Mouse (Mus musculus) large intestine, adult 2 months (tissue): ENCODE data around the gene Zfp965. TPM values are rescaled to one million over a fixed set of nuclear protein-coding genes. Genes with fewer than 3 reads are reported as not detected.
"Not testable (repeated sequence)": the region's sequence is repeated elsewhere in the genome, so short reads cannot be mapped to it uniquely, and the experiment has no call there.

ENCODE experiments used
- DNase-seq: peaks from one replicate; pipeline ENCODE4 v3.0.0-alpha.2; 2012; ENCODE audit warnings: low read depth, low spot score
- WGBS: fragments of 180-500 bp; shearing (Covaris S2); methylation state at CpG from one replicate; pipeline ENCODE4 v1.1.7; 2018; 5-methylcytosine and 5-hydroxymethylcytosine counted together
- polyA plus RNA-seq: library from polyadenylated mRNA; depleted of rRNA; stranded (reverse); fragments of >200 nt; gene quantifications from 2 replicates; pipeline ENCODE4 v1.2.3, GENCODE M21; 2012; rRNA removed

The Zfp965 gene
- 0.26 and 0.43 TPM in 2 replicates for polyA plus RNA-seq

DNA sequence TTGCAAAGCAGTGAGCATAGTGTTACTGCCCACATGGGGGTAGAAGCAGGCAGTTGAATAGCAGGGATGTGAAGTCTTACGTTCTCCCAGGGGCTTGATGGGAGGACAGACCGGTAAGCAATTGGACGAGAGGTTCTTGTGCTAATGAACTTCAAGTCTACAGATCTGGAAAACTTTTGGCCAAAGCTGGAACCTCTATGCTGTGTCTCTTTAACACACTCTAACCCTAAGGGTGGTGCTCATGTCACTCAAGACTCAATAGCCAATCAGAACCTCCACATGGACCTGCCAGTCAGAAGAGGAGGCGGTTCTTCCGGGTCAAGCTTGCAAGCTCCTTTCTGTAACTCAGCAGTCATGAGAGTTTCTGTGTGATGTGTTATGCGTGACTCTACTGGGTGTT, at the start of gene Zfp965:
Gene Zfp965 (plus strand): TSS at position 301 of the 400 bp plus-strand sequence.
- WGBS, result no CpG with 5 or more reads among the region's 6 CpGs
- DNase-seq, result not testable (repeated sequence)

DNA sequence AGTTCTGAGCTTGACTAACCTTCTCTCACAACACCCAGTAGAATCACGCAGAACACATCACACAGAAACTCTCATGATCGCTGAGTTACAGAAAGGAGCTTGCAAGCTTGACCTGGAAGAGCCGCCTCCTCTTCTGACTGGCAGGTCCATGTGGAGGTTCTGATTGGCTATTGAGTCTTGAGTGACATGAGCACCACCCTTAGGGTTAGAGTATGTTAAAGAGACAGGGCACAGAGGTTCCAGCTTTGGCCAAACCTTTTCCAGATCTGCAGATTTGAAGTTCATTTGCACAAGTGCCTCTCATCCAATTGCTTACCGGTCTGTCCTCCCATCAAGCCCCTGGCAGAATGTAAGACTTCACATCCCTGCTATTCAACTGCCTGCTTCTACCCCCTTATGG, 34.1 kb upstream of the Zfp965 start, which contains the start of gene Gm4724:
Gene Gm4724 (minus strand): TSS at position 101 of the 400 bp plus-strand sequence.
- WGBS, result no CpG with 5 or more reads among the region's 4 CpGs
- DNase-seq, result not testable (repeated sequence)

Other genes with a start within 250 kb of the Zfp965 start
- gene Gm14440, start 194.9 kb upstream of the Zfp965 start, polyA plus RNA-seq, result not detected in 2 replicates
- gene Gm4631, start 131.8 kb upstream of the Zfp965 start, polyA plus RNA-seq, result 1.5 and 1.6 TPM in 2 replicates
- 0.33 and 1.1 TPM in 2 replicates for gene Zfp968, start 97.5 kb upstream of the Zfp965 start, polyA plus RNA-seq
- gene Gm4724, start 34.2 kb upstream of the Zfp965 start, polyA plus RNA-seq, result 2.5 and 3.7 TPM in 2 replicates
- not detected in 2 replicates for gene Gm11007, start 174.0 kb downstream of the Zfp965 start, polyA plus RNA-seq
- gene Zfp969, start 233.7 kb downstream of the Zfp965 start, polyA plus RNA-seq, result not detected in 2 replicates